Mouse (Mus musculus): ENCODE measurements at regions not wholly inside any gene's neighbourhood (a gene's known extent, or its start where the extent isn't known, plus 50 kb on each side); places are given as distances from the start of the nearest gene placed in this dataset.

- peak; percentile 56 for DNase-seq (ENCODE audit: extremely low read depth, low read depth, low spot score)
Observed at GRCm38 (mm10) chr12:70588234-70588633, 135.3 kb downstream of the Tmx1 start.

- peak; percentile 81 for DNase-seq (ENCODE audit: extremely low read depth, low read depth, low spot score)
Observed at GRCm38 (mm10) chr12:70589315-70589742, 136.4 kb downstream of the Tmx1 start.

- no peak for DNase-seq (ENCODE audit: extremely low read depth, low read depth, low spot score)
Observed at GRCm38 (mm10) chr12:70590456-70591050, 137.7 kb downstream of the Tmx1 start.

GRCm38 (mm10) chr12:70592821-70593220 lies 139.9 kb downstream of the Tmx1 start:
- no peak for DNase-seq (ENCODE audit: extremely low read depth, low read depth, low spot score)

GRCm38 (mm10) chr12:70598211-70598701 lies 145.4 kb downstream of the Tmx1 start:
- no peak for DNase-seq (ENCODE audit: extremely low read depth, low read depth, low spot score)

GRCm38 (mm10) chr12:70599731-70600130 lies 146.8 kb downstream of the Tmx1 start:
- no peak for DNase-seq (ENCODE audit: extremely low read depth, low read depth, low spot score)

- DNase-seq (ENCODE audit: extremely low read depth, low read depth, low spot score), result no peak
Observed at GRCm38 (mm10) chr12:70603869-70604268, 151.0 kb downstream of the Tmx1 start.

- no peak for DNase-seq (ENCODE audit: extremely low read depth, low read depth, low spot score)
Observed at GRCm38 (mm10) chr12:70608672-70609071, 155.8 kb downstream of the Tmx1 start.

- no peak for DNase-seq (ENCODE audit: extremely low read depth, low read depth, low spot score)
Observed at GRCm38 (mm10) chr12:70609116-70609871, 156.4 kb downstream of the Tmx1 start.

- DNase-seq (ENCODE audit: extremely low read depth, low read depth, low spot score), result no peak
Observed at GRCm38 (mm10) chr12:70611891-70612290, 159.0 kb downstream of the Tmx1 start.

- DNase-seq (ENCODE audit: extremely low read depth, low read depth, low spot score), result no peak
Observed at GRCm38 (mm10) chr12:70613244-70613643, 160.3 kb downstream of the Tmx1 start.

- DNase-seq (ENCODE audit: extremely low read depth, low read depth, low spot score), result no peak
Observed at GRCm38 (mm10) chr12:70614101-70614500, 161.2 kb downstream of the Tmx1 start.

- DNase-seq (ENCODE audit: extremely low read depth, low read depth, low spot score), result no peak
Observed at GRCm38 (mm10) chr12:70614686-70615085, 161.8 kb downstream of the Tmx1 start.

GRCm38 (mm10) chr12:70615123-70615522 lies 162.2 kb downstream of the Tmx1 start:
- DNase-seq (ENCODE audit: extremely low read depth, low read depth, low spot score), result no peak

- DNase-seq (ENCODE audit: extremely low read depth, low read depth, low spot score), result no peak
Observed at GRCm38 (mm10) chr12:70616049-70616448, 163.2 kb downstream of the Tmx1 start.

GRCm38 (mm10) chr12:70616487-70616886 lies 163.6 kb downstream of the Tmx1 start:
- DNase-seq (ENCODE audit: extremely low read depth, low read depth, low spot score), result no peak

GRCm38 (mm10) chr12:70617024-70617423 lies 164.1 kb downstream of the Tmx1 start:
- DNase-seq (ENCODE audit: extremely low read depth, low read depth, low spot score), result no peak

GRCm38 (mm10) chr12:70617979-70618378 lies 165.1 kb downstream of the Tmx1 start:
- DNase-seq (ENCODE audit: extremely low read depth, low read depth, low spot score), result no peak

GRCm38 (mm10) chr12:70619436-70619835 lies 166.5 kb downstream of the Tmx1 start:
- DNase-seq (ENCODE audit: extremely low read depth, low read depth, low spot score), result no peak

- no peak for DNase-seq (ENCODE audit: extremely low read depth, low read depth, low spot score)
Observed at GRCm38 (mm10) chr12:70622019-70622418, 169.1 kb downstream of the Tmx1 start.

- no peak for DNase-seq (ENCODE audit: extremely low read depth, low read depth, low spot score)
Observed at GRCm38 (mm10) chr12:70624298-70624980, 171.5 kb downstream of the Tmx1 start.

GRCm38 (mm10) chr12:70627638-70628037 lies 174.7 kb downstream of the Tmx1 start:
- no peak for DNase-seq (ENCODE audit: extremely low read depth, low read depth, low spot score)

Measured in fat pad, adult 2 months (tissue).